Mouse (Mus musculus) bone marrow macrophage, adult 2 months (primary cell): Measurements from ENCODE around the gene Zdhhc20. TPM values are rescaled to one million over a fixed set of nuclear protein-coding genes. Genes with fewer than 3 reads are reported as not detected.
"Not testable (repeated sequence)": the region's sequence is repeated elsewhere in the genome, so short reads cannot be mapped to it uniquely, and the experiment has no call there.

Experiments
- H3K27ac ChIP-seq: 2 replicates; pipeline ENCODE4 v1.5.1; 2012; ENCODE audit warnings: low read depth, low read length; ENCODE audit not compliant: insufficient read depth
- H3K4me1 ChIP-seq: 2 replicates; pipeline ENCODE4 v1.6.1; 2012; ENCODE audit warnings: low read length; ENCODE audit not compliant: control insufficient read depth, insufficient read depth
- H3K4me3 ChIP-seq: 2 replicates; pipeline ENCODE4 v1.5.1; 2012; ENCODE audit warnings: mild to moderate bottlenecking, low read length, moderate library complexity; ENCODE audit not compliant: insufficient read depth
- CTCF ChIP-seq: IDR thresholded peaks from 2 replicates; pipeline ENCODE4 v1.5.1; 2012; ENCODE audit warnings: low read depth, mild to moderate bottlenecking, low read length, moderate library complexity
- POLR2A ChIP-seq: IDR thresholded peaks from 2 replicates; pipeline ENCODE4 v1.6.1; 2012; ENCODE audit warnings: mild to moderate bottlenecking, low read depth, low read length, borderline replicate concordance
- polyA plus RNA-seq: library from polyadenylated mRNA; stranded (reverse); fragments of >200 nt; gene quantifications from 2 replicates; pipeline ENCODE4 v1.2.4, GENCODE M21; 2012; ENCODE audit not compliant: missing spikeins, insufficient read depth, insufficient read length

Gene Zdhhc20
- polyA plus RNA-seq, 1 experiment: 58.7 TPM

DNA sequence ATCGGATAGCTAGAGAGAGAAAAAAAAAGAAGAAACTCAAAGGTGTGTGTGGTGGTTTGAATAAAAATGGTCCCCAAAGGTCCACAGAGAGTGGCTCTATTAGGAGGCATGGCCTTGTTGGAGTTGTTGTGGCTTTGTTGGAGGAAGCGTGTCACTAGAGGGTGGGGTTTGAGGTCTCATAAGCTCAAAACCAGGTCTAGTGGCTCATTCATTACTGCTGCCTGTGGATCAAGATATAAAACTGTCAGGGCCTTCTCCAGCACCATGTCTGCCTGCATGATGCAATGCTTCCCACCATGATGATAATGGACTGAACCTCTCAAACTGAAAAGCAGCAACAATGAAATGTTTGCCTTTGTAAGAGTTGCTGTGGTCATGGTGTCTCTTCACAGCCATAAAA lies 31.5 kb downstream of the Zdhhc20 start:
- H3K4me3 ChIP-seq: no peak overlapping the region
- TF ChIP-seq CTCF (no peak), POLR2A (no peak)
- H3K4me1 ChIP-seq: peaks cover 25% of the 10 kb centered on the region
- H3K27ac ChIP-seq: no peak overlapping the region; the same call in 1 of the 2 replicates

DNA sequence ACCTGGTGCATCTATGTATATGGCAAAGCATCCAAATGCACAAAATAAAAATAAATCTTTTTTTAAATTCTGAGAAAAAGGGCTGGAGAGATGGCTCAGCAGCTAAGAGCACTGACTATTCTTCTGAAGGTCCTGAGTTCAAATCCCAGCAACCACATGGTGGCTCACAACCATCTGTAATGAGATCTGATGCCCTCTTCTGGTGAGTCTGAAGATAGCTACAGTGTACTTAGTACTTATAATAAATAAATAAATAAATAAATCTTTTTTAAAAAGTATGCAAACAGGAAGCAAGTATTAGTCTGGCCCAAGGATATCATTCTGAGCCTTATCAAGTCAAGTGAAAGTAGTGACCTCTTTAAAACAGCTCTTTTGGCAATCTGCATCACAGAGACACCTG lies 34.0 kb downstream of the Zdhhc20 start:
- H3K4me3 ChIP-seq, H3K27ac ChIP-seq: not testable (repeated sequence)
- H3K4me1 ChIP-seq: peaks cover 19% of the 10 kb centered on the region

DNA sequence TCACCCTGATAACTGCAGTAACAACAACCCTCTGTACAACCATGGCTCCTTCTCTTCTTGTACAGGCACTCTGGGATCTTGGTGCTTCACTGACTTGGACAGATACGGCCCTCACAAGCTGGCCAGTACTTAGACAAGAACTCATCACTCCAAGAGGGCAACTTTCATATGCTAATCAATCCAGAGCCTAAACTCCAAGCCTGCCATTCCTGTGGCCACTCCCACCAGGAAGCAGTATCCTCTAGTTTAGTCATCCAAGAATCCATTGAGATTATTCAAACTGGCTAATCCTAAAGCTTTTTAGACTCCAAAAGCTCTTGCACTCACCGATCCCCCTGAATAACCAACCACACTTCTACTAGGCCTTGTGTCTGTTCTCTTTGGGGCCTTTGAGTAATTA lies 37.1 kb downstream of the Zdhhc20 start:
- TF ChIP-seq CTCF (no peak), POLR2A (no peak)
- Histone ChIP-seq H3K27ac (no peak overlapping the region), H3K4me1 (peaks cover 19% of the 10 kb centered on the region), H3K4me3 (no peak overlapping the region)

DNA sequence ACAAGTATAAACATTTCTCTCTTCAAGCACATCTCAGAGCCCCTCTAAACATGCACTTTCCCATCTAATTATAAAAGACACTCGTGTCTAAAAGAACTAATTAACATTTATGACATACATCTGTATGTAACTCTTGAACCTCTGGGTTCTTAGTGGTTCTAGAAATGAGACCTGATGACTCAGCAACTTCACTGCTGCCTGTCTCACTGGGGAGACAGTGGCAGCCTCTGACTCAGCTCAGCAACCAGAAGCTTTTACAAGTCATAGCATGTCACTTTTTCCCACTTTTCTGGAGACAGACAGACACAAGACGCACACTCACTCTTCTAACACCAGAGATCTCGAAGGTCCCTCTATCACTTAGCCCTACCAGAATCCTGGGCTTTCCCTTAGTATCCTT lies 39.7 kb downstream of the Zdhhc20 start:
- peak overlapping the region; percentile 28; the same call in 1 of the 2 replicates for H3K27ac ChIP-seq
- no peak for TF ChIP-seq CTCF
- TF ChIP-seq POLR2A: no peak
- H3K4me3 ChIP-seq: no peak overlapping the region
- H3K4me1 ChIP-seq: peaks cover 13% of the 10 kb centered on the region

DNA sequence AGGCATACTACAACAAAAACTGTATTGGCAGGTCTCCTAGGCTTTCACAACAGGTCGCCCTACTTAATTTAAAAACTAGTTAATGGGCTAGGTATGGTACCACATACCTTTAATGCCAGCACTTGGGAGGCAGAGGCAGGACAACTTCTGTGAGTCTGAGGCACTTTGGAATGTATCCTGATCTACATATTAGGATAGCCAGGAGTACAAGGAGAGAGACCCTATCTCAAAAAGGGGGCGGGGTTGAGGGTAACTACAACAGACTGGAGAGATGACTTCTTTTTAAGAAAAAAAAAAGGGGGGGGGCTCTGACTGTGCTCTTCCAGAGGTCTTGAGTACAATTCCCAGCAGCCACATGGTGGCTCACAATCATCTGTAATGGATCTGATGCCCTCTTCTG lies 41.4 kb downstream of the Zdhhc20 start:
- Histone ChIP-seq H3K4me1 (peaks cover 13% of the 10 kb centered on the region), H3K4me3 (no peak overlapping the region), H3K27ac (no peak overlapping the region)
- no peak for TF ChIP-seq CTCF
- no peak for TF ChIP-seq POLR2A

DNA sequence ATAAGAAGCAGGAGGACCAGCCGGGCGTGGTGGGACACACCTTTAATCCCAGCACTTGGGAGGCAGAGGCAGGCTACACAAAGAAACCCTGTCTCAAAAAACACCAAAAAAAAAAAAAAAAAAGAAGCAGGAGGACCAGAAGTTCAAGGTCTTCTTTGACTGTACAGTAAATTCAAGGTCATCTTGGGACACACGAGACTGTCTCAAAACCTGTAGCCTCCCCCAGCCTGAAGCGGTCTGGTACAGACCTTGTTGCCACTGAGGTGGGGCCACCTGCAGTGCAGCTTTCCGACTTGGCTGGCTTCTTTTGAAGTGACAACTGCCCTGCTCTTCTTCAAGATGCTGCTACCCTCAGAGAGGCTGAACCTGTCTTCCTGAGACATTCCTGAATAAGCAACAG lies 42.0 kb downstream of the Zdhhc20 start:
- not testable (repeated sequence) for H3K4me3 ChIP-seq, H3K27ac ChIP-seq
- peaks cover 13% of the 10 kb centered on the region for H3K4me1 ChIP-seq

DNA sequence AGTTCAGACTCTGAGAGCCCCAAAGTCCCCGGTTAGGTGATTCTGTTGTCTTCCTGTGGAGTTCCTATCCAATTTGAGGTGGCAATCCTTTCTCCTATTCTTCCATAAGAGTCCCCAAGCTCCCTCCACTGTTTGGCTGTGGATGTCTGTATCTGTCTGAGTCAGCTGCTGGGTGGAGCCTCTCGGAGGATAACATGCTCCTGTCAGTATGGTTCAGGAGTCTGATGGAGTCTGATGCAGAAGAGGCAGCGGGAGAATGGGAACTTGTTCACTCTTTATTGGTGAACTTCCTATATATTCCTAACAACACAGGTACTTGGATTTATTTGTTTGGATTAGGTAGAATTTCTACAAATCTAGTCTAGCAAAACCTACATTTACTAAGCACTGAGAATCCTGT lies 45.5 kb downstream of the Zdhhc20 start:
- TF ChIP-seq POLR2A (no peak), CTCF (no peak)
- H3K27ac ChIP-seq: no peak overlapping the region

DNA sequence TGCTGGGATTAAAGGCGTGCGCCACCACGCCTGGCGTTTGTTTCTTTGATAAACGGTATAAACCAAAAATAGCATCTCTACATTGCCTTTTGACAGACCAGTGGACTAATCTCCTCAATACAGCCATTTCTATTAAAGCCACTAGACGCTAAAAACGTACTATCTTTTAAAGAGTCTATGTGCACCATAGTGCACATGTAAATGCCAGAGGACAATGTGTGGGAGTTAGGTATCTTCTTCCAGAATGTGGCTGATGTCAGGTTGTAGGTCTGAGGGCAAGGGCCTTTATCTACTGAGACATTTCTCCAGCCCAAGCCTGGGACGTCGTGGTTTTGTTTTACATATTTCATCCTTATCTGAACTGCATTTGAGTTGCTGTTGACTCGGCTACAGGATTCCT lies 54.9 kb downstream of the Zdhhc20 start:
- no peaks in the 10 kb centered on the region for H3K4me1 ChIP-seq
- no peak overlapping the region for H3K4me3 ChIP-seq

More for the DNA sequence above, 45.5 kb downstream of the Zdhhc20 start:
- no peak overlapping the region for H3K4me3 ChIP-seq
- no peaks in the 10 kb centered on the region for H3K4me1 ChIP-seq

DNA sequence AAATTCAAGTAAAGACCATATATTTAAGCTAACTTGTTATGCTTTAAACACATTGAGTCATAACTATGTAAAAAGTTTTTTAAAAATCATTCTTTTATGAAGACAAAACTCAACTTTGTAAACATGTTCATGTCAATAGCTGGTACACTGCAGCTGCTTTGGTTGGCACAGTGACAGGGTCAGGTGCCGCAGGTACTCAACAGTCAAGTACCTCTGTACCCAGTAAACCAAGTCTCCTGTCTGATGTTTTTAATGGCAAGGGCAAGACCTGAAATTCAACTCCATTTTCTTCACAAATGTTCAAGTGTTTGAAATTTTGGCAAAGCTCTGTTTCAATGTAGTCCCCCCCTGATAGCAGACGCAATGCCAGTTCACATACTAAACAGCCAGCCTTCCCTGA lies 56.5 kb downstream of the Zdhhc20 start:
- Histone ChIP-seq H3K4me3 (no peak overlapping the region), H3K4me1 (no peaks in the 10 kb centered on the region), H3K27ac (no peak overlapping the region)
- TF ChIP-seq POLR2A (no peak), CTCF (no peak)

More for the DNA sequence above, 54.9 kb downstream of the Zdhhc20 start:
- no peak overlapping the region for H3K27ac ChIP-seq
- TF ChIP-seq CTCF (no peak), POLR2A (no peak)

DNA sequence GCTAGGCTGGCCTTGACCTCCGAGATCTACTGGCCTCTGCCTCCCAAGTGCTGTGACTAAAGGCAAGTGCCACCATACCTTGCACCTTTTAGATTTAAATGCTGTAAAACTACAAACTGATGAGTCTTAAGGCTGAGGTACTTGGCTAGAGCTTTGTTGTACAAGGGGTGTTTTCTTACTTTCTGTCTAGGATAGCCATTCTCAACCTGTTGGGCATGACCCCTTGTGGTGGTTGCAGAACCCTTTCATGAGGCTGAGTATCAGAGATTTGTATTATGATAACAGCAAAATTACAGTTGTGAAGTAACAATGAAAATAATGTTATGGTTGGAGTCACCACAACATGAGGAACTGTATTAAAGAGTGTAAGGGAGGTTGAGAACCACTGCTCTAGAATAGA lies 62.8 kb downstream of the Zdhhc20 start:
- Histone ChIP-seq H3K4me3 (peak overlapping the region; percentile 81), H3K27ac (peak overlapping the region; percentile 11; the same call in 1 of the 2 replicates)

More for the DNA sequence above, 62.8 kb downstream of the Zdhhc20 start:
- no peak for TF ChIP-seq POLR2A
- TF ChIP-seq CTCF: no peak
- peaks cover 7% of the 10 kb centered on the region for H3K4me1 ChIP-seq
